Mouse (Mus musculus) limb, embryonic 10.5 days (tissue): ENCODE measurements around the gene Gm2000. TPM values are rescaled to one million over a fixed set of nuclear protein-coding genes. Genes with fewer than 3 reads are reported as not detected.
"Not testable (repeated sequence)": the region's sequence is repeated elsewhere in the genome, so short reads cannot be mapped to it uniquely, and the experiment has no call there.

Experiments
- DNase-seq: peaks from one replicate; pipeline ENCODE4 v3.0.0-alpha.2; 2017; ENCODE audit warnings: low spot score
- H3K27ac ChIP-seq: fragments of 300-500 bp; sonication (generic); 2 replicates; pipeline ENCODE4 v1.5.1; 2016; ENCODE audit warnings: mild to moderate bottlenecking
- H3K27me3 ChIP-seq: fragments of 300-500 bp; sonication (generic); 2 replicates; pipeline ENCODE4 v1.6.1; 2016; ENCODE audit warnings: low read depth, mild to moderate bottlenecking; ENCODE audit not compliant: poor library complexity, severe bottlenecking
- H3K36me3 ChIP-seq: fragments of 300-500 bp; sonication (generic); 2 replicates; pipeline ENCODE4 v1.6.1; 2016; ENCODE audit warnings: mild to moderate bottlenecking, moderate library complexity
- H3K4me1 ChIP-seq: fragments of 300-500 bp; sonication (generic); 2 replicates; pipeline ENCODE4 v1.6.1; 2016
- H3K4me3 ChIP-seq: fragments of 300-500 bp; sonication (generic); 2 replicates; pipeline ENCODE4 v1.5.1; 2016; ENCODE audit warnings: mild to moderate bottlenecking, moderate library complexity
- H3K9me3 ChIP-seq: fragments of 300-500 bp; sonication (generic); replicated peaks from 2 replicates; pipeline ENCODE4 v1.6.1; 2016; ENCODE audit warnings: mild to moderate bottlenecking
- WGBS: fragments of 180-500 bp; shearing (Covaris S2); methylation state at CpG from one replicate; pipeline ENCODE4 v1.1.7; 2016; 5-methylcytosine and 5-hydroxymethylcytosine counted together
- polyA plus RNA-seq: library from polyadenylated mRNA; unstranded; fragments of >200 nt; fragmentation: Nextera tagmentation; extraction: Ambion mirVana; gene quantifications from 2 replicates; pipeline ENCODE4 v1.2.1, GENCODE M21; 2016

The Gm2000 gene
- 841 and 1,010 TPM in 2 replicates for polyA plus RNA-seq

DNA sequence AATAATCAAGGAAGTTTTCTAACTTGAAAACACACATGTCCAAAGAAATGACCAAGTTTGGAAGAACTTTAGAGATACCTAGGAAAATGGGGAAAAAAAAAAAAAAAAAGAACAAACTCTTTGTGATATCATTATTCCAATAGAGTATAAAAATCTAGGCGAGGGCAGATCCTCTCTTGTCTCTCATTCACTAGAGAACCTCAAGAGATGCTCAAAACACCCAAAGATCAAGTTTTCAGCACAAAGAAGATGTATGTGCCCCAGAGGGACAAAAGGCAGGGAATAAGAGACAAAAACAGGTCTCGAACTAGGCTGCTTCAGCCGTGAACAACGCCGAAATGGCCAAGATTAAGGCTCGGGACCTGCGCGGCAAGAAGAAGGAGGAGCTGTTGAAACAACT, at the start of gene Gm2000:
Gene Gm2000, plus strand, starts transcription at position 301 of the 400 bp plus-strand sequence.
- Histone ChIP-seq H3K4me1 (no peaks in the 10 kb centered on the region), H3K27me3 (no peaks in the 10 kb centered on the region), H3K36me3 (no peaks in the 10 kb centered on the region), H3K27ac (no peak within 1 kb of the TSS), H3K4me3 (no peak within 1 kb of the TSS), H3K9me3 (no peaks in the 10 kb centered on the region)
- no peak for DNase-seq
- 96% methylated on average over 8 of the region's 8 CpGs for WGBS

DNA sequence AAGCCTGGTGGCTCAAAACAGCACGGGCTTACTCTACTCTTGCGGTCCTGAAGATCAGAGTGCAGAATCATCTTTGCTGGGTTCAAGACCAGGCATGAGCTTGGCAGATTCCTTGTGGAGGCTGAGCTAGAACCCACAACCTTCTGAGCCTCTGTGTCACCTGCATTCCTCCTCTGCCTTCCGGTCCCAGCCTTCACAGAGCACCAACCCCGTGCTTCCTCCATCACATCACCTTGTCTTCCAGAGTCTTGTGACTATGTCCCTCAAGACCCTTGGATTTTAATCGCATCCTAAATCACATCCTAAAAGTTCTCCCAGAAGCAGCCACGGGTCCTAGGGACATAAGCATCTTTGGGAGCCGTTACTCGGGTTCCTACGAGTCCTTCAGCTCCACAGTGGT, 42.7 kb upstream of the Gm2000 start:
- Histone ChIP-seq H3K27ac (no peak overlapping the region), H3K36me3 (no peaks in the 10 kb centered on the region), H3K27me3 (no peaks in the 10 kb centered on the region), H3K9me3 (no peaks in the 10 kb centered on the region), H3K4me3 (no peak overlapping the region), H3K4me1 (no peaks in the 10 kb centered on the region)
- no peak for DNase-seq
- 90% methylated on average over 9 of the region's 9 CpGs for WGBS

DNA sequence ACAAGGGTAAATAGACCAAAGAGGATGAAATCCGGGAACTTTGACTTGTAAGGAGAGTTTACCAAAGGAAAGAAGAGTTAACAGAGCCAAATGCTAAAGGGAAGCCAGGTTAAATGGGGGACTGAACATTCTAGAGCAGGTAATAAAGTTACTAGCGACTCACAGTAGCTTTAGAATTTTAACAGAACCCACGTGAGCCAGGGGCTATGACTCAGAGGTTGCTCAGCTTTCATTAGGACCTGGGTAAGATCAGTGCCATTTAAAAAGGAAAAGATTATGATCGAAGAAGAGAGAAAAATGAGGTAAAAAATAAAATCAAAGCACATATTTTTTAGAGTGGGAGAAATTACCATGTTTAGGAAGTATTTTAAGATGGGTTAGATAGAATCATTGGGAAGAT, 25.0 kb upstream of the Gm2000 start:
- H3K36me3 ChIP-seq: no peaks in the 10 kb centered on the region
- 66% methylated on average over 4 of the region's 4 CpGs for WGBS
- H3K4me3 ChIP-seq: no peak overlapping the region
- H3K27ac ChIP-seq: no peak overlapping the region
- no peaks in the 10 kb centered on the region for H3K4me1 ChIP-seq
- no peak for DNase-seq
- no peaks in the 10 kb centered on the region for H3K9me3 ChIP-seq
- H3K27me3 ChIP-seq: no peaks in the 10 kb centered on the region

DNA sequence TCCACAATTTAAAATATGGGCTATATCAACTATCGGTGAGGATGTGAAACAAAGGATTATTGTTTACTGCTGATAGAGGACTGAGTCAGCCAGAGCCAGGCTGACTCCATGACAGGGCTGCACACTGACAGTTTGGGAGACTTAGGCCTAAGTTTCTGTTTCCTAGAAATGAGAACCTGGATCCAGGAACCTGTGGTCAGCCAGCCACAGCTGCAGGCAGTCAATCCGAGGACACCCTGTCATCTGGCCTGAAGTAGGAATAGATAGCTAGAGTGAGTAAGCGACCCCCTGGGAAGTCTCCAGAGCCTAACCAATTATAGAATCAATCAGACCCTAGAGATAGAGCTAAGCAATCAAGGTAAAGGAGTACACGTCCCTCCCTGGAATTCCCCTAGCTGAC, 21.4 kb upstream of the Gm2000 start:
- H3K4me3 ChIP-seq: no peak overlapping the region
- no peaks in the 10 kb centered on the region for H3K36me3 ChIP-seq
- no peak overlapping the region for H3K27ac ChIP-seq
- DNase-seq: no peak
- no peaks in the 10 kb centered on the region for H3K27me3 ChIP-seq
- no peaks in the 10 kb centered on the region for H3K9me3 ChIP-seq
- 76% methylated on average over 4 of the region's 4 CpGs for WGBS
- H3K4me1 ChIP-seq: no peaks in the 10 kb centered on the region

DNA sequence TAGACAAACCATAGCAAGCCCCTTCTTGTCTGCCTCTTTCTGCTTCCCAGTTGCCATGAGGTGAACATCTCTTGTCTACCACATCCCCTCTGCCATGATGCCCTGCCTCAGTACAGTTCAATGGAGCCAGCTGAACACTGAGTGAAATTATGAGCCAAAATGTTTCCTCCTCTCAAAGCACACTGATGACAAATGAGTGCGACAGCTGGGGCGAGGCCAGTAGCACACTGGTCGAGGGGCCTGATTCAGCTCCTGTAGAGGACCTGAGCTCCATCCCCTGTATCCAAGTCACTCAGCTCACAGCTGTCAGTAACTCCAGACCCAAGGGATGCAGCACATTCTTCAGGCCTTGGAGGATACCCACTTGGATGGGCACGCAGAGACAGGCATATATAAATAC, 20.2 kb upstream of the Gm2000 start:
- Histone ChIP-seq H3K4me1 (no peaks in the 10 kb centered on the region), H3K4me3 (no peak overlapping the region), H3K27me3 (no peaks in the 10 kb centered on the region), H3K36me3 (no peaks in the 10 kb centered on the region), H3K27ac (no peak overlapping the region), H3K9me3 (no peaks in the 10 kb centered on the region)
- WGBS: 92% methylated on average over 4 of the region's 4 CpGs
- DNase-seq: no peak

DNA sequence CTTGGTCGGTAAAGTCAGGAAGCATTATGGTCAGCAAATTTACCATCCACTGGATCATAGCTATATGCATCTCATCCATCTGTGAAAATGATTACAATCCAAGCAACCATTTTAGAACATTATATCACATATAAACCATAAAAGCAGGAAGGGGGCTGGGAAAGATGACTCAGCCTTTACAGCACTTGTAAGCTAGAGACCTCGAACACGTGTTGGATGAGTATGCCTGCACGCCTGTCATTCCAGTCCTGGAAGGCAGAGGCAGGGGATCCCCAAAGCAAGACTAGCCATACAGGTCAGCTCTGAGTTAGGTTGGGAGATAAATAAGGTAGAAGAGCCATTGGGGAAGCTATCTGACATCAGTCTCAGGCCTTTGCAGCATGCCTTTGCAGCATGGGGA, 16.8 kb upstream of the Gm2000 start:
- Histone ChIP-seq H3K27me3 (no peaks in the 10 kb centered on the region), H3K9me3 (no peaks in the 10 kb centered on the region), H3K4me3 (no peak overlapping the region), H3K4me1 (no peaks in the 10 kb centered on the region), H3K27ac (no peak overlapping the region), H3K36me3 (no peaks in the 10 kb centered on the region)
- DNase-seq: no peak
- 83% methylated on average over 4 of the region's 4 CpGs for WGBS

DNA sequence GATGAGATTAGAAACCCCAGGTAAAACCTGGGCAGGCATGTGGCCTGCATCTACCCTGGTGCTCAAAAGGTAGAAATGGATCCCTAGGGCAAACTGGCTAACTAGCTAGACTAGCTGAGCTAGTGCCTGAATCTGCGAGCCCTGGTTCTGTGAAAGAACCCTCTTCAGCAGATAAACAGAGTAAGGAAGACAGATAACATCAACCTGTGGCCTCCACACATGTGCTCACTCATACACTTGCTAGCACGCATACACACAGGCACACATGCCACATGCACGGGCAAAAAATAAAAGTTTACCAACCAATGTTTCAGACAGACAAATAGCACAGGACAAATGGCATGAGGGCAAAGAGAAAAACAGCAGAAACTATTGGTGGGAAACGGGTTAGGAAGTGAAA, 15.4 kb upstream of the Gm2000 start:
- H3K9me3 ChIP-seq: no peaks in the 10 kb centered on the region
- no peaks in the 10 kb centered on the region for H3K4me1 ChIP-seq
- no peak for DNase-seq
- H3K27me3 ChIP-seq: no peaks in the 10 kb centered on the region
- H3K27ac ChIP-seq: no peak overlapping the region
- 88% methylated on average over 4 of the region's 4 CpGs for WGBS
- no peak overlapping the region for H3K4me3 ChIP-seq
- H3K36me3 ChIP-seq: no peaks in the 10 kb centered on the region

DNA sequence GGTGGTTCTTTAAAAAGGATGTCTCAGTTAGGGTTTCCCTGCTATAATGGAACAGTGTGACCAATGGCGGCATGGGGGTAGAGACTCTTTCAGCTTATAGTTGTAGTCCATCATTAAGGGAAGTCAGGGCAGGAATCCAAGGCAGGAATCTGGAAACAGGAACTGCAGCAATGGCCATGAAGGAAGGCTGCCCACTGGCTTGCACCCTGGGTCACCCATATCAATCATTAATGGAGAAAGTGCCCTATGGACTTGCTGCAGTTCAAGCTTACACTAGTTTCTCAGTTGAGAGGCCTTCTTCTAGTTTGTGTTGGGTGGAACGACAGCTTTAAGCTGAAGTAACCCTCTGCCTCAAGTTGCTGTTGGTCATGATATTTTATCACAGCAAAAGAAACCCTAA, 13.4 kb upstream of the Gm2000 start:
- Histone ChIP-seq H3K9me3 (no peaks in the 10 kb centered on the region), H3K4me3 (no peak overlapping the region), H3K27ac (no peak overlapping the region), H3K4me1 (no peaks in the 10 kb centered on the region), H3K36me3 (no peaks in the 10 kb centered on the region), H3K27me3 (no peaks in the 10 kb centered on the region)
- DNase-seq: no peak
- 88% methylated on average over 2 of the region's 2 CpGs for WGBS

DNA sequence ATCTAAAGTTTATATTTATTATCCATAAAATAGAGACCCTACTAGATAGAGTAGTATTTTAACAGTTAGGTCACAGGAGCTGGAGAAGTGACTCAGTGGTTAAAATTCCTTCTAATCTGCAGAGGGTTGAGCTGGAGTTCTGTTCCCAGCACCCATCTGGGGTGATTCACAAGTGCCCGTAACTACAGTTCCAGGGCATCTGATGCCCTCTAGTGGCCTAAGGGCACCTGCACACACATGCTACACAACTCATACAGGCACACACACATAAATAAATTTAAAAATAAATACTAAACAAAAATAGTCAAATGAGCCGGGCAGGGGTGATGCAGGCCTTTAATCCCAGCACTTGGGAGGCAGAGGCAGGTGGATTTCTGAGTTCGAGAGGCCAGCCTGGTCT, 15.4 kb downstream of the Gm2000 start:
- H3K27me3 ChIP-seq: no peaks in the 10 kb centered on the region
- WGBS: 88% methylated on average over 3 of the region's 3 CpGs
- no peak overlapping the region for H3K4me3 ChIP-seq
- H3K4me1 ChIP-seq: no peaks in the 10 kb centered on the region
- no peak overlapping the region for H3K27ac ChIP-seq
- no peaks in the 10 kb centered on the region for H3K36me3 ChIP-seq
- H3K9me3 ChIP-seq: no peaks in the 10 kb centered on the region
- DNase-seq: no peak

DNA sequence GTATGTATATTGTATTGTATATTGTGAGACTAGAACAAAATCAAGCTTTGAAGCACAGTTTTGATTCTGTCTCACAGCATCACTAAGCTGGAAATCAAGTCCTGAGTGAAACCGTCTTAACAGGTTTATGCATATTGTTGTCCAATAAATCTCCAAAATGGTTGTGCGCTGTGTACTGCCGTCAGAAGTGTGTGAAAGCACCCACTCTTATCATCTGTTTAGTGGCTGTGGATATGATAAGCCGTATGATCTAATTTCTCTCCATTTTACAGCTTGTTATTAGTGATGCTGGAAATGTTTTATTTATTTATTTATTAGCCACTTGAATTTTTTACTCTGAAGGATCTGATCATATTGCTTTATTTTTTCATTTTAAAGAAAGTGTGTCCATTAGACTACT, 20.4 kb downstream of the Gm2000 start:
- Histone ChIP-seq H3K36me3 (no peaks in the 10 kb centered on the region), H3K27me3 (no peaks in the 10 kb centered on the region), H3K4me3 (no peak overlapping the region), H3K4me1 (no peaks in the 10 kb centered on the region), H3K9me3 (no peaks in the 10 kb centered on the region), H3K27ac (no peak overlapping the region)
- 94% methylated on average over 4 of the region's 4 CpGs for WGBS
- no peak for DNase-seq

DNA sequence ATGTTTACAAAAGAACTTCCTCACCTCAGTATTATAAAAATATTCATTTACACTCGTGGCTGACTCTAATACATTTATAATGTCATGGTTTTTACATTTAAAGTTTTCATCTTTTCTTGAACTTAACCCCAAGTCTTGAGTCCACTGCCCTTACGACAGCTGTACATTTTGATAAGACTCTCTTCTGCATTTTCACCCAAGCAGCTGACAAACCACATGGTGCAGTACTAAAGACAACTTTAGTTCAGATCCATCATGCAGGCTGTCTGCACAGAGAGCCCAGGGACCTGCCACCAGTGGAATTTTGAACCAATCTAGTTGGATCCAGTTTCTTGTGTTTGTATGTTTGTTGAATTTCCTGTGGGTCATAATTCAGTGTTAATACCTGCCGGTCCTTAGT, 21.0 kb downstream of the Gm2000 start:
- no peaks in the 10 kb centered on the region for H3K27me3 ChIP-seq
- no peak overlapping the region for H3K27ac ChIP-seq
- no peaks in the 10 kb centered on the region for H3K4me1 ChIP-seq
- WGBS: 78% methylated on average over 3 of the region's 3 CpGs
- no peaks in the 10 kb centered on the region for H3K9me3 ChIP-seq
- H3K4me3 ChIP-seq: no peak overlapping the region
- H3K36me3 ChIP-seq: no peaks in the 10 kb centered on the region
- DNase-seq: no peak

DNA sequence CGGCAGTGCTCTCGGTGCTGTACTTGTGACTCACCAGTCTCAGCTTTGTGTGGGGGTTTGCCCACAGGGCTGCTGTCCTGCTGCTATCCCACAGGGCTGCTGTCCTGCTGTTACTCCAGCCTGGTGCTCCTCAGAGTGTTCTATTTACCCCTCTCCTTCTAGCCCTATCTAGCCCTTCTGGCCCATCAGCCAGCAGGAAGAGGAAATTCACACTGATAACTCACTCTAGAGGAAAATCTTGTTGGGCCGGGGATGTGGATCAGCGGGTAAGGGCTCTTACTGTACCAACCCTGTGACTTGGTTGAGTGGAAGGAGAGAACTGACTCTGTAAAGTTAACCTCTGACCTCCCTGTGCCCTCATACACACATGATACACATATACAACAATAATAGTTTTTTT, 27.3 kb downstream of the Gm2000 start:
- WGBS: 87% methylated on average over 4 of the region's 4 CpGs
- H3K4me1 ChIP-seq: no peaks in the 10 kb centered on the region
- no peak overlapping the region for H3K4me3 ChIP-seq
- no peak overlapping the region for H3K27ac ChIP-seq
- H3K36me3 ChIP-seq: no peaks in the 10 kb centered on the region
- no peaks in the 10 kb centered on the region for H3K9me3 ChIP-seq
- H3K27me3 ChIP-seq: no peaks in the 10 kb centered on the region
- no peak for DNase-seq

DNA sequence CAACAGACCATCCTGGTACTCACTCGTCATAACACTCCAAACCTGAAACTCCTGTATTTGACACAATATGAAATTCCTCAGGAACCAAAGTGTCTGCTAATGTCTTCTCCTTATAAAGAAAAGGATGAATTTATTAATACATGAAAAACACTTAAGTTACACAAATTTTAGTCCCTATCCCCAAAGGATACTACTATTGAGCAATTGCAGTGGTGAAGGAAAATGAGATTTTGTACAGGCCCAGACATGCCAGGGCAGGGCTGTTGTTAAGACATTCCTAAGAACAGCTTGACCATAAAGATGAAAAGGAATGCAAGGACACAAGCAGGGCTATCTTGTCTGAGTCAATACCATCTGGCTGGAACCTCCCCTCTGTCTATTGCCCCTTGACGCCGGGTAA, 34.3 kb downstream of the Gm2000 start:
- not testable (repeated sequence) for DNase-seq, H3K4me3 ChIP-seq, H3K4me1 ChIP-seq, H3K9me3 ChIP-seq, H3K27me3 ChIP-seq, H3K27ac ChIP-seq, H3K36me3 ChIP-seq
- WGBS: 81% methylated on average over 3 of the region's 3 CpGs

DNA sequence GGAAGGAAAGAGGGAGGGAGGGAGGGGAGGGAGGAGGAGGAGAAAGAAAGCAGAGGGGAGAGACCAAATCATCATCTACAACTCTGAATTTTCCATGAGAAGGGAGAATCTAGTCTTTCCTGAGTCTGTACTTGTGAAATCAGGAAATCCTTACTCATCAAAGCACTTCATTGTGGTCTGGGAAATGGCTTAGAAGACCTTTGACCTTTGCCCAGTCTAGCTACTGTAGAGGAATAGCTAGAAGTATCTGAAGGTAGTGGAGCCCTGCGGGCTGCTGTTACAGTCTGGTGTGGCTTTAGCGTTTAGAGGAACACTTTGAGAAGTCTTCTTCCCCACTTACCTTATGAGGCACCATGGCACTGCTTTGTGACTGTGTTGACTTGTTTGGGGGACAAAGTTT, 36.7 kb downstream of the Gm2000 start:
- WGBS: 56% methylated on average over 2 of the region's 2 CpGs
- no peak overlapping the region for H3K4me3 ChIP-seq
- no peak overlapping the region for H3K27ac ChIP-seq
- no peaks in the 10 kb centered on the region for H3K36me3 ChIP-seq
- H3K4me1 ChIP-seq: no peaks in the 10 kb centered on the region
- H3K27me3 ChIP-seq: no peaks in the 10 kb centered on the region
- DNase-seq: no peak
- H3K9me3 ChIP-seq: no peaks in the 10 kb centered on the region
